Mouse (Mus musculus): Measurements from ENCODE around the gene Nek7.

The Nek7 gene

DNA sequence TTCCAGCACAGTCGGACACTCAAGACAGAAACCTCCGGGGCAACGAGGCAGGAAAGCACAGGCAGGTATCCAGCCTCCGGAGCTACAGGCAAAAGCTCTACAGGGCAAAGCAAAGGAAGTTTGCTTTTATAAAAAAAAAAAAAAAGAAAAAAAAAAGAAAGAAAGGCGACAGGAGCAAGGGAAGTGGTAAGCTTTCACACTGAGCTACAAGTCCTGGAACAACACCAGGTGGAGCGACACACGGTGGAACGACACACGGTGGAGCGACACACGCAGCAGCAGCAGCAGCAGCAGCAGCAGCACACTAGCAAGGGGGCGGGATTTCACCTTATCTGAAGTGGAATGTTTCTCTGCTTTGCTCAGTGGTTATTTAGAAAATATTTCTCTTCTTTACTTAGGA lies 10.8 kb downstream of the Nek7 start:
- DNase-seq (ENCODE audit: extremely low read depth, low read depth), result no peak

DNA sequence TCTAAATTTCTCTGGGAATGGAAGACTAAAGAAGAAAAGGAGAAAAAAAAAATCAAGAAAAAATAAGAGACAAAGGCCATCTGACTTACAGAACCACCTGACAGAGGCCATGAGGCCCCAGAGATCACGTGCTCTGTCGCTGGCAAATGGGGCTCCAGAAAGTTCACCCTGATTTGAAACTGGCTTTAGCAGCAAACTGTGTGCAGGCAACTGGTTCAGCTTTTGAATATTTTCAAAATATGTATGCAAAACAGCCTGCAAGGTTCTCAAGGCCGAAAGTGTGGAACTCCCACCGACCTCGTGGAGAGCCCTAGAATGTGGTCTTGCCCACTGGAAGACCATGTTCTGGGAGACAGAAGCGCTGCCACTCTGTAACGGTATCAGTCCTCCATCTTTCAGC lies 11.6 kb downstream of the Nek7 start:
- DNase-seq (ENCODE audit: extremely low read depth, low read depth), result no peak

DNA sequence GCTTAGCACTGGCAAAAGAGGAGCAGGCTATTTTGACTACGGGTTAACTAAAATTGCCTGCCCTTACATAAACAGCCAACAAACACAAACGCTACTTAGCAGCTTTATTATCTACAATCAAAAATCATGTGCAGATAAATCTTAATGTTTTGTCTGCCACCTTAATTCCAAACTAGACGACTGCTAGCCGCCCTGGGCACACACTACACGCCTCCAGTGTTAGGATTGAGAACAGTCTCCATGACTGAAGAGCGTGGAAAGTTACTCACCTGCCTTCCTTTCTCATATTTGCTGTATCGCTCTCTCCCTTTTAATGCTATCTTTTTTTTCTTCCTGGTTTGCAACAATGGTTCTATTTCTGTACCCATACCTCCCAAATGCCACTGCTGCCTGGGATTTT lies 12.1 kb downstream of the Nek7 start:
- no peak for DNase-seq (ENCODE audit: extremely low read depth, low read depth)

DNA sequence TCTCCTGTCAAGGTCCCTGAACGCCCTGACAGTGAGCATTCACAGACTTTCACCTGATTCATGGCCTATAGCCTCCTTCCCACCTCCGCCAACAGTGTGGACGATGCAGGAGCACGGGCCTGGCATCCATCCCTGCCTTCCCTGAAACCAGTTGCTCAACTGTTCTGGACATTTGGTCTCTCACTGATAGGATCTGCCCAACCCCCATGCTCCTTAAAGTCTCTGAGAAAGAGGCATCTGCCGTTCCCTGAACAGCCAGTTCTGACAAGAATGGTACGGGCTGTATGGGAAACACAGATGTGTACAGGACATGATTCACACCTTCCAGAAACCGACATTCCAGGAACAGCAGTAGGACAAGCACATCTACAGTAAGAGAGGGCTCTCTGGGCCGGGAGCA lies 13.2 kb downstream of the Nek7 start:
- DNase-seq (ENCODE audit: extremely low read depth, low read depth), result no peak

DNA sequence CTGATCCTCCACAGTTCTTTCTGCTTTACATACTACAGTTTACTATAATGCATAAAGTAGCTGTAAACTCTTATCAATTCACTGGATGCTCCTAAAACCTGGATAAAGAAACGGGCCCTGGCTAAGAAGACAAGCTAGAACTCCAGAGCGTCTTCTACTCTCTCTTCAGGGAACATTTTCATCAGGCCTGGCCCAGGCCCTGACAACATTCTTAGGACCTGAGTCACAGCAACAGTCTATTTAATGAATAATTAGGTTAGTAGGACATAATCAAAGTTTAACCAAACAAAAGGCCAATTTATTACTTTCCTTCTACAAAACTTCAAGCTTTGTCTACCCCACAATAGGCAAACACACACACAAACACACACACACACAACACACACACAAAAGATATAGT lies 15.2 kb downstream of the Nek7 start:
- no peak for DNase-seq (ENCODE audit: extremely low read depth, low read depth)

DNA sequence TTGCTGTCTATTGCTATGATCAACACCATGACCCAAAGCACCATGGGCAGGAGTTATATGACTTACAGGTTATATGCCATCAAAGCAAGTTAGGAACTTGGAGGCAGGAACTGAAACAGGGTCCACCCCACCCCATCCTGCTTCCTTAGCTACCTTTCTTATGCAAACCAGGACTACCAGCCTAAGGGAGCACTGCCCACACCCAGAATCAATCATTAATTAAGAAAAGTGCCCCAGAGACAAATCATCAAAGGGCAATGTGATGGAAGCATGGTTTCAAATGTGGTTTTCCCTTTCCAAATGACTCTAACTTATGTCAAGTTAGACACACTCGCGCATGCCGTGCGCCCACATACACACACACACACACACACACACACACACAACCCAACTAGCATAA lies 16.0 kb downstream of the Nek7 start:
- DNase-seq (ENCODE audit: extremely low read depth, low read depth), result no peak

DNA sequence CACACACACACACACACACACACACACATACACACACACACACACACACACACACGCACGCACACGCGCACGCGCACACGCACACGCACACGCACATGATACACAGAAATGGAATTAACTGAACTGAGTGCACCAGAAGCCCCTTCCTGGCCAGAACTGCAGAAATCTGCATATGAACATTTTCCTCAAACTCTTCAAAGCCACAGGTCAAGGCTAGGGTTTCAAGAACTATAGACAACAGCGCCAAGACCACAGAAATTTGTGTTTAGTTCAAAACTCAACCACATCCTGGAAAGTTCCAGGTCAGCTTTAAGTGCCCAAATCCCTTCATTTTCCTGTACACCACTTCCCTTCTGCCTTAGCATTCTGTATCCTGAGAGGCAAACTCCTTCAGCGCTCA lies 21.9 kb downstream of the Nek7 start:
- no peak for DNase-seq (ENCODE audit: extremely low read depth, low read depth)

DNA sequence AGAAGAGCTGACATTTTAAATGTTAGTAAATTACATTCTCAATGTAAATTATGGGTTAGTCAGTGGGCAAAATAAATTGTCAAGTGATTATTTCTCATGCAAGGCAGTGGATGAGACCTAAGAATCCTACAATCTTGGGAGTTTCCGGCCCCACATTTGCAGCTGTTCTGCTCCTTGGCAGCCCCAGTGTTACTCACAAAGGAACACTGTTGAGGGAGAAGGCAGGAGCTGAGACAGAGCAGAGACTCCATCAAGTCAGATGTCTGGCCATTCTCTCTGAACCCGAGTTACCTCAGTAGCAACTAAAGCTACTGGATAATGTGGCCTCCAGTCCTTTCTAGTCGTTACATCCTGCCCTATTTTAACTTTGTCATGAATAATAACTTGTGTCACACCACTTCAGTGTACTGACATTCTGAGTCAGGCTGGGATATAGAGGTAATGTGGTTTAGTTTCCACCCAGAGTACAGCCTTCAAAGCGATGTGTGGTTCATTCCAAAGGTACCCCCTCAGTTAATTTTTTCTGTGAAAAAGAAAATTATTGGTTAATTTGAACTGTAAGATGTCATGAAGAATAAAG lies 23.7 kb downstream of the Nek7 start:
- DNase-seq (ENCODE audit: extremely low read depth, low read depth), result no peak

DNA sequence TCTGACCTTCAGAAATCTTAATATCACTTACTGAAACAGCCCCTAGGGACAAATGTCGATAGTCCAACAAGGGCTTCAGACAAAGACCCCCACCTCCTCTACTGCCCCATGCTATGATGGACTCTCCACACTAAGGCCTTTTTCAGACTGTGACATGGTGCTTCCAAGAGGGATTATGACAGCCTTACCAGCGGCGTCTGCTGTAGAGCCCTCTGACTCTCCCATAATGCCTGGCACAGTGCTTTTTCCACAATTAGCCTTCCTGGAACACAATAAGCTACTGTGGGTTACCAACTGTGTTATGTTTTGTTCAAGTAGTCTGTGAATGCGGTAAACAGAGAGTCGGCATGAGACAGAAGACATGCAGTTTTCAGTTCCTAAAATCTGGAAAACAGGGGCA lies 25.0 kb downstream of the Nek7 start:
- DNase-seq (ENCODE audit: extremely low read depth, low read depth), result no peak

DNA sequence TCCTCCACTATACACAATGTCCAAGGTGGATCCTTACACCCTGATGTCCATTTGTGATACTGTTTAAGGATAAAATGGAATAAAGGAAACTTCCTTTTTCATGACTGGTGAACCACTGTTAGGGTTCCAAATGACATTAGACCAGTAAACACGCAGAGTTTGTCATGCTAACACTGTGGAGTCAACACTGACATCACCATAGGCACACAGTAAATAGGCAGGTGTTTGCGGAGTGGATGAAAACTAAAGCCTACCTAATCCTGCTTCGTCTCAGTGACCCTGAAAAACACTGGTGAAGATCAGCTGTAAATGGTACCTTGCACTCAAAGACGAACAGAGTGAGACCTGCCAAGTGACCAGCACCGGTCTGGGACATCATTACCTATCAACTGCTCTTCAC lies 26.0 kb downstream of the Nek7 start:
- DNase-seq (ENCODE audit: extremely low read depth, low read depth), result no peak

DNA sequence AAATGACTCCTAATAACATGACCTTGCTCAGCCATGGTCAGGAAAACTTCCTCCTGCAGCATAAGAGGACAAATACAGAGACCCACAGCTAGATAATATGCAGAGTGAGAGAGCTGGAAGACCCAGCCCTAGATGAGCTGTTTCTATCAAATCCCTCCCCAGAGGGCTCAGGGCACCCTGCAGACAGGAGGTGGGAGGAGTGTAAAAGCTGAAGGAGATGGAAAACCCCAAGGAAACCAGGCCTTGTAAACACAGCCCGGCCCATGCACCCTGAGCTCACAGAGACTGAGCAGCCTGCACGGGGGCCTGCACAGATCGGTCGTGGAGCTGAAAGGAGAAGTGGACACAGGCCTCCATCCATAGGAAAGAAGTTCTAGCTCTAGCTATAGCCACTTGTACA lies 27.5 kb downstream of the Nek7 start:
- DNase-seq (ENCODE audit: extremely low read depth, low read depth), result no peak

DNA sequence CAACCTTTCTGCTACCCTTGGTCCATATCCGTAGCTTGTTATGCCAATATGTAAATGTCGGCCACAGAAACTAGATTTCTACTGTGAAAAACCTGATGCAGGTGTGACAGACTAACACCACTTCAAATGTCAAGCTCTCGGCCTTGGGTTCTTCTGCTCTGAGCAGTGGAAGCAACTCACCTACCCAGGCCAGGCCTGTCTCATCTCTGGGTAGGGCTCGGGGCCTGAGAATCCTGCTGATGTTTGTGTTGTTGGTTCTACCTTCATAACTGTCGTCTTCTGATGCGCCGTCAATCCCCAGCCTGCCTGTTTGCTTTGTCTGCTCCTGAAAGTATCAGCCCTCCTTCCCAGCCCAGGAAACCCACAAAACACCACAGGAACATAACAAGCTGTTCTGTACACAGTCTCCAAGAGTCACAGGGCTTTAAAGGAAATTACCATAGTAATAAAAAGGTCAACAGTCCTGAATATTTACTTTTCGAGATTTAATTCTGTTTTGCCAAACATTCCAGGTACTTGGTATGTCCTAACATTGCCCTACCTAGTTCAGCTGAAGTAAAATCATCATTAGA lies 29.4 kb downstream of the Nek7 start:
- no peak for DNase-seq (ENCODE audit: extremely low read depth, low read depth)

DNA sequence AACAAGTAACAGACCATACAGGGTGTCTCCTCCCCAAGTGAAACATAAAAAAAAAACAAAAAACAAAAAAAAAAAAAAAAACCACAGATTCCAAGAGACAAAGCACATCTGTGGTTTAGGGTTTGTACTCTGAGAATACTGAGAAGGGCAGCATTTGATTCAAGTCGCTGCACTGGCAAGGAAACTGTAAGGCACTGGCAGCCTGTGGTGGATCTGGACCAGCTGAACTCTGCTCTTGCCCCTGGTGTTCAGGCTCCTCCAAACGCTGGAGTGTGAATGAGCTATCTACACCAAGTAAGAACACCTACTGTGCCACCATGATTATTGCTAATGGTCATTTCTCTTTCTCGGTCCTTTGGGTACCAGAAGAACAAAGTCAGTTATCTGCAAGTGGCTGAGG lies 30.8 kb downstream of the Nek7 start:
- DNase-seq (ENCODE audit: extremely low read depth, low read depth), result no peak

DNA sequence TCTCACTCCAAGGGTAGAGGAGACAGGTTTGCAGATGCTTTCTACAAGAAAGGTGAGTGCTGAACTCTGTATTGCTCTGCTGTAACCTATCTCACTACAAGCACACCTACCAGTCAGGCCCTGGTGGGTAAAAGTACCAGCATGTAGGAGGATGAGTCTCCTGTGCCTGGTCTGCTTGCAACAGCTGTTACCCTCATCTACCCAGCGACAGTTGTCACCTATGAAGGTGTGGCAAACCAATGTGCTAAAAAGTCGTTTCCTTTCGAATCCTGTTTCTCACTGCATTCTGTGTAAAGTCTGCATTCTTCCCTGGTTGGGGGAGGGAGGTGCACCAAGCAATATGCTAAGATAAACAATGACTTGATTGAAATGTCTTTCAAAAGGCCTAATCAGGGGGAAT lies 32.1 kb downstream of the Nek7 start:
- no peak for DNase-seq (ENCODE audit: extremely low read depth, low read depth)

DNA sequence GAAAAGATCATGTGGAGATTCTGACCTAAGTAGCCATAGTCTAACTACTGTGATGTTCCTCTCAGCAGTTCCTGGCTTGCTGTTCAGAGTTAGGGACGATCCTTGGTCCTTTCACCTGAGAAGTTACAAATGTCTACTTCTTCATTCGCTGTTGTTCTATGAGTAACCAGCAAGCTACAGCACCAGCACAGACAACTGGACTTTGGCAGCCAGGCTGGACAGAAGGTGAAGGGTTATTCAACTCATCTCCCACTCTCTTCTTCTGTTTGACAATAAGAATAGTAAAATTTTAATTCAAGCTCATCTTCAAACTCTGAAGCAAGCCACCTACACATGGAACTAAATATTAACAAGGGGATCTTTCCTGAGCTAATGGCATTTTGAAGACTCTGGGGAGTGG lies 33.0 kb downstream of the Nek7 start:
- no peak for DNase-seq (ENCODE audit: extremely low read depth, low read depth)

DNA sequence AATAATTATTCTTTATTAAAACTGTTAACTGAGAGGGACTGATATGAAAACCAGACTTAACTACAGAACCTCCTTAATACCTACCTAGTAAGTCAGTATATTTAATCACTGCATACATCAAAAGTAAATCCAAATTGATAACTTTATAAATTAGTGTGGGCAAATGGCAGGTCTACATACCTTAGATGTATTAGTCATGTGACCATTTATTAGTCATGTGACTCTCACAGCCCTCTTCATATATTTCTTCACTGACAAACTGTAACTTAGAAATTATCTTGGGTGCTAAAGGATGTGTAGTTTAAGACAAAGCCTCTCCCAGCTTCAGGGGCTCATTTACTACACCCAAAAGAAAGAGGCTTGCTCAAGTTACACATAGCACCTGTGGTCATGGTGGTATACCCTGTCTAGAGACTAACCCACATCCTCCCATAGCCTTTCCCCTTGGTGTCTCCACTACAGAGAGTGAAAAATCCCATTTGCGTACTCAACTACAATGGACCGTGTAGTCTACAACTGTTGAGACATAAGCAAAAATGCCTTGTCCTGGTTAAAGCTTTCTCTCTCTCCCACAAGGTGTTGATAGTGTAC lies 35.4 kb downstream of the Nek7 start:
- no peak for DNase-seq (ENCODE audit: extremely low read depth, low read depth)

DNA sequence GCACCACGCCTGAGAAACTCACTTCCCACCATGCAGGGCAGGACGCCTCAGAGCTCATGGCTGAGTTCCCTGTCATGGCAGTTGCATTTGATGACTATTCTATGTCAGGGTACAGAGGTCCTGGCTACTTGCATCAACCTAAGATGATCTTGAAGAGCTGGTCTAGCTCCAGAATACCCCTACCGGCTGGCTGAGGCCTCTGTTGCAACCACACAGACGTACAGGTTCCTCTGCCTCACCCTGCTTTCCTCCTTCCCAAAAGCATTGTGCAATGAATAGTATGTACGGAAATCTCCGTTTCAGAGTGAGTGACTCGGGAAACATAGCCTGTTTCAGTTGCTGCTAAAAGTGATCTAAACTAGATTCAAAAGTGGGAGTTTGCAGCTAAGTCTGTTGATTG lies 37.7 kb downstream of the Nek7 start:
- DNase-seq (ENCODE audit: extremely low read depth, low read depth), result no peak

DNA sequence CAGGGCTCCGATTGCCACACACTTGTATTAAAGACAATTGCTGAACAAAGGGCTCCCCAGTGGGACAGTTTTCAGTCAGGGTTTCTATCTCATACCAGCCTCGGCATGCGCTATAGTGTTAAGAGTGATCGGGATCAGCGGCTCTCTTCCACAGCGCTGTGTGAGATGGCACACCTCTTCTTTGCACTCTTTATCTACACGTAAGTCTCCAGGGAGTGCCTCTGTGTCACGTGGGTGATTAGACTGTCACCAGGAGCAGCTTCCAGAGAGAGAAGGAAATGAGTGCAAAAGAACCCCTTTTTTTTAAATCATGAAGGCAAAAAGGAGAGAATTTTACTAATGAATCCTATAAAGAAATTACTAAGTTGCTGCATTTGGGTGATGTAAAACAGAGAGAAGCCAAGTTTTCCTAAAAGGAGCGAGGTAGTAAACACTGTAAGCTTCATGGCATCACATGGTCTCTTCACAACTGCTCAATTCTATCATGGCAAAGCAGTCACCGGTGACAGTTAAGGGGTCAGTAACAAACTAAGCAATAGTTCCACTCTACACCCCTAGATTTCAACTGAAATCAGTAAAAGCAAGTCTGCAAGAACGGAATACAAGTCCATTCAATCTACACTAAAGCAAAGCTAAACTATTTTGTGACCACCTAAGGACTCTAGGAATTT lies 40.0 kb downstream of the Nek7 start:
- no peak for DNase-seq (ENCODE audit: extremely low read depth, low read depth)

DNA sequence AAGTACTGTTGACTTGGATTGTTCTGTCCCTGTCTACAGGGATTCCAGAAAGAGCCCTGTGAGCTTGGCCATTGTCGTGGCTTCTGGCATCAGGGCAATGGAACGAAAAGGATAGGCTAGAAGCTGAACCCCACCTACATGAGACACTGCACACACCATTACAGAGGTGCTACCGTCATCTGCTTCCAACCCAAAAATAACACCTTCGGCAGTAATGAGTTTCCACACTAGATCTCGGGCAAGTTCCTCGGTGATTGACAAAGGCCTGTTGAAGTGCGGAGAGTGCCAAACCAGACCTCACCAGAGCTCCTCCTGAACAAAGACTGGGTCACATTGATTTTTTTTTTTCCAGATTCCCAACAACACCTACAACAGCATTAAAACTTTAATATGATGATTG lies 40.7 kb downstream of the Nek7 start:
- no peak for DNase-seq (ENCODE audit: extremely low read depth, low read depth)

DNA sequence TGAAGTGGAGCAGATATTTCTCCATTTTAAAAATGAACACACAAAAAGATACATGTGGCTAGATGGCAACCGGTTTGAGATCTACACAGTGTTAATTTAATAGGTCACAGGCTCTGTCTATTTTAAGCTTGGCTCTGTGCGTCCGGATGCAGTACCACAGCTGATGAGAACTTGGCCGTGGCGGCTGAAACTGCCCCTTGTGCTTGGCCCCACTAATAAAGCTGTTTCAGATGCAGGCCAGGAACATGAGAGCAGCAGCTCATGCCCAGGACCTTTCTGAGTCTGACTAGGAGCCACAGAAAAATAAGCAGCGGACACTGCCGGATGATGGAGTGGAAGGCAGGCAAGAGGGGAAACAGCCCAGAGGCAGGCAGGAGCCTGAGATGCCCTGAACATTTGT lies 43.1 kb downstream of the Nek7 start:
- DNase-seq (ENCODE audit: extremely low read depth, low read depth), result no peak

DNA sequence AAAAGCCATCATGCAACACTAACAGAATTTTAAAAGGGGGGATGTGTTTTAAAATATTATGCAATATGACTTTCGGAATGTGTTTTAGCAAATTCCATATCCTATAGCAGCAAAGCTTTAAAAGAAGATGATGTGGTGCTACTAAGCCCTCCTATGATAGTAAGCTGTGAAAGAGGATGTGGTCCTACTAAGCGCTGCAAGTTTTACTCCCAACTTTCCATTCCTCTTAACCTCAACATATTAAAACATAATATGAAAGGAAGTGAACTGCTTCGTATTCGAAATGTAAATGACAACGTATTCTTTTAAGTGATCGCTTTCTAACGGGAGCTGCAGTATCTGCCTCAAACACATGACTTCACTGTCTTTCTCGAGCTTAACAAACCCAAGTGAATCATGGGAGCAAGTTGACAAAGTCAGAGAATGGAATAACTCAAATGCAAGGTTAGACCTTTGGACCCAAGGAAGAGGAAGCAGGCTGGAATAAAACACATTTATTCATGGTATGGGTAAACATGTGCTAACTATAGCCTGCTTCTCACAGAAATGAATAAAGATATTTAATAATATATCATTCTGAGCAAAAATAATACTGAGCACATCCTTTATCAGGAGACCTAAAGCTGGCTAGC lies 43.8 kb downstream of the Nek7 start:
- DNase-seq (ENCODE audit: extremely low read depth, low read depth), result no peak

DNA sequence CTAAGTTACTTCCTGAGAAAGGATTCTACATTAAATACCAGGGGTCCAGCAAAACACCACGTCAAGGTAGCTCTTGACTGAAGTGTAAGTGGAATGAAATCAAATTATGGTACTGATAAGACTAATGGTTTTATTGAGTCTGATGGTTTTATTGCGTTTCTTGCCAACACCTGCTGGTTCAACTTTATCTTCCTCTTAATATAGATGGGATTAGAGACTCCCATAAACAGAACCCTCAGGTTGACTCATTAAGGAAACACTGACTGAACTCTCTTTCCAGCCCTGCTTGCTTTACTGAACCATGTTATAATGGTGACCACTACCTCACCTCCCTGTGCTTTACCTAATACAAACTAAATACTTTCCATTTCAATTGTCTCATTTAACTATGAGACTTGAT lies 44.3 kb downstream of the Nek7 start:
- no peak for DNase-seq (ENCODE audit: extremely low read depth, low read depth)

Data from MEL-GATA-1-ER (cell line).